Mouse (Mus musculus) hindbrain, embryonic 16.5 days (tissue): ENCODE measurements at regions not wholly inside any gene's neighbourhood (a gene's known extent, or its start where the extent isn't known, plus 50 kb on each side); places are given as distances from the start of the nearest gene placed in this dataset.

ENCODE experiments used
- ATAC-seq: fragments of 200-750 bp; cut with Nextera tagmentation; 2 replicates; pipeline ENCODE4 v1.8.0; 2017; ENCODE audit warnings: moderate TSS enrichment, moderate library complexity
- H3K27ac ChIP-seq: fragments of 300-500 bp; sonication (generic); 2 replicates; pipeline ENCODE4 v1.5.1; 2014; ENCODE audit warnings: low read depth, mild to moderate bottlenecking, control low read depth, low read length, moderate library complexity
- H3K27me3 ChIP-seq: fragments of 300-500 bp; sonication (generic); replicated peaks from 2 replicates; pipeline ENCODE4 v1.6.1; 2014; ENCODE audit warnings: low read length; ENCODE audit not compliant: control insufficient read depth, insufficient read depth
- H3K36me3 ChIP-seq: fragments of 300-500 bp; sonication (generic); 2 replicates; pipeline ENCODE4 v1.6.1; 2014; ENCODE audit warnings: mild to moderate bottlenecking, low read length, moderate library complexity, mixed read lengths; ENCODE audit not compliant: control insufficient read depth, insufficient read depth
- H3K4me1 ChIP-seq: fragments of 300-500 bp; sonication (generic); 2 replicates; pipeline ENCODE4 v1.6.1; 2014; ENCODE audit warnings: low read depth, low read length; ENCODE audit not compliant: control insufficient read depth, insufficient read depth
- H3K4me2 ChIP-seq: fragments of 300-500 bp; sonication (generic); 2 replicates; pipeline ENCODE4 v1.6.1; 2014; ENCODE audit warnings: mild to moderate bottlenecking, low read length, control low read depth, moderate library complexity
- H3K4me3 ChIP-seq: fragments of 300-500 bp; sonication (generic); 2 replicates; pipeline ENCODE4 v1.5.1; 2014; ENCODE audit warnings: mild to moderate bottlenecking, low read length, control low read depth, moderate library complexity
- H3K9ac ChIP-seq: fragments of 300-500 bp; sonication (generic); 2 replicates; pipeline ENCODE4 v1.6.1; 2014; ENCODE audit warnings: low read depth, mild to moderate bottlenecking, control low read depth, low read length, moderate library complexity
- H3K9me3 ChIP-seq: fragments of 300-500 bp; sonication (generic); 2 replicates; pipeline ENCODE4 v1.6.1; 2014; ENCODE audit warnings: mild to moderate bottlenecking, low read length, moderate library complexity; ENCODE audit not compliant: control insufficient read depth
- WGBS: fragments of 180-500 bp; shearing (Covaris S2); extraction: QIAGEN DNeasy Blood & Tissue Kit; methylation state at CpG from one replicate; pipeline ENCODE4 v1.1.7; 2014; 5-methylcytosine and 5-hydroxymethylcytosine counted together

GRCm38 (mm10) chr5:146684429-146684828 is 99.4 kb upstream of the Gpr12 start:
- Histone ChIP-seq H3K27me3 (no peaks in the 10 kb centered on the region), H3K27ac (no peak overlapping the region), H3K4me2 (no peak overlapping the region), H3K9ac (no peak overlapping the region), H3K4me1 (no peaks in the 10 kb centered on the region; the same call in 1 of the 2 replicates), H3K36me3 (no peaks in the 10 kb centered on the region), H3K9me3 (no peaks in the 10 kb centered on the region), H3K4me3 (no peak overlapping the region)
- WGBS, result 53% methylated on average over 3 of the region's 3 CpGs
- no peak for ATAC-seq

- Histone ChIP-seq H3K4me1 (no peaks in the 10 kb centered on the region; the same call in 1 of the 2 replicates), H3K36me3 (no peaks in the 10 kb centered on the region), H3K27me3 (no peaks in the 10 kb centered on the region), H3K4me3 (no peak overlapping the region), H3K27ac (no peak overlapping the region), H3K9me3 (no peaks in the 10 kb centered on the region), H3K9ac (no peak overlapping the region), H3K4me2 (no peak overlapping the region)
- ATAC-seq, result peak; percentile 40; the same call in 1 of the 2 replicates
- WGBS, result 55% methylated on average over 7 of the region's 8 CpGs
Observed at GRCm38 (mm10) chr5:146683554-146683953, 98.5 kb upstream of the Gpr12 start.

GRCm38 (mm10) chr5:146682893-146683292 is 97.9 kb upstream of the Gpr12 start:
- H3K9me3 ChIP-seq, result no peaks in the 10 kb centered on the region
- no peak overlapping the region for H3K4me2 ChIP-seq
- no peak overlapping the region for H3K4me3 ChIP-seq
- WGBS, result 77% methylated on average over 5 of the region's 5 CpGs
- H3K9ac ChIP-seq, result no peak overlapping the region
- H3K4me1 ChIP-seq, result no peaks in the 10 kb centered on the region; the same call in 1 of the 2 replicates
- no peak for ATAC-seq
- H3K27me3 ChIP-seq, result no peaks in the 10 kb centered on the region
- no peak overlapping the region for H3K27ac ChIP-seq
- no peaks in the 10 kb centered on the region for H3K36me3 ChIP-seq

- WGBS, result 85% methylated on average over 9 of the region's 9 CpGs
- Histone ChIP-seq H3K4me3 (no peak overlapping the region), H3K4me1 (no peaks in the 10 kb centered on the region; the same call in 1 of the 2 replicates), H3K27ac (no peak overlapping the region), H3K9ac (no peak overlapping the region), H3K36me3 (no peaks in the 10 kb centered on the region), H3K27me3 (no peaks in the 10 kb centered on the region), H3K4me2 (no peak overlapping the region), H3K9me3 (no peaks in the 10 kb centered on the region)
- no peak for ATAC-seq
Observed at GRCm38 (mm10) chr5:146681512-146681911, 96.5 kb upstream of the Gpr12 start.

GRCm38 (mm10) chr5:146679198-146679681 is 94.2 kb upstream of the Gpr12 start:
- ATAC-seq, result no peak
- Histone ChIP-seq H3K4me1 (no peaks in the 10 kb centered on the region), H3K9ac (no peak overlapping the region)

GRCm38 (mm10) chr5:146678775-146679170 is 93.7 kb upstream of the Gpr12 start:
- WGBS, result 79% methylated on average over 10 of the region's 10 CpGs
- Histone ChIP-seq H3K4me3 (no peak overlapping the region), H3K4me2 (no peak overlapping the region), H3K27me3 (no peaks in the 10 kb centered on the region), H3K9ac (no peak overlapping the region), H3K9me3 (no peaks in the 10 kb centered on the region), H3K4me1 (no peaks in the 10 kb centered on the region), H3K36me3 (no peaks in the 10 kb centered on the region), H3K27ac (no peak overlapping the region)
- ATAC-seq, result no peak

More at GRCm38 (mm10) chr5:146679198-146679681, 94.2 kb upstream of the Gpr12 start:
- Histone ChIP-seq H3K27ac (no peak overlapping the region), H3K36me3 (no peaks in the 10 kb centered on the region), H3K27me3 (no peaks in the 10 kb centered on the region), H3K9me3 (no peaks in the 10 kb centered on the region), H3K4me3 (no peak overlapping the region), H3K4me2 (no peak overlapping the region)
- 81% methylated on average over 6 of the region's 6 CpGs for WGBS

- no peak for ATAC-seq
Observed at GRCm38 (mm10) chr5:146678049-146678774, 93.2 kb upstream of the Gpr12 start.

GRCm38 (mm10) chr5:146677151-146677515 is 92.1 kb upstream of the Gpr12 start:
- no peak for ATAC-seq
- Histone ChIP-seq H3K4me2 (no peak overlapping the region), H3K27me3 (no peaks in the 10 kb centered on the region), H3K36me3 (no peaks in the 10 kb centered on the region), H3K9me3 (peaks cover 3% of the 10 kb centered on the region; the same call in 1 of the 2 replicates), H3K4me1 (no peaks in the 10 kb centered on the region), H3K9ac (no peak overlapping the region), H3K4me3 (no peak overlapping the region), H3K27ac (no peak overlapping the region)
- 55% methylated on average over 8 of the region's 8 CpGs for whole genome bisulfite sequencing

More at GRCm38 (mm10) chr5:146678049-146678774, 93.2 kb upstream of the Gpr12 start:
- Histone ChIP-seq H3K4me2 (no peak overlapping the region), H3K27me3 (no peaks in the 10 kb centered on the region), H3K9me3 (no peaks in the 10 kb centered on the region), H3K4me3 (no peak overlapping the region), H3K36me3 (no peaks in the 10 kb centered on the region), H3K9ac (no peak overlapping the region), H3K4me1 (no peaks in the 10 kb centered on the region), H3K27ac (no peak overlapping the region)
- WGBS, result 32% methylated on average over 13 of the region's 13 CpGs

GRCm38 (mm10) chr5:146676470-146677150 is 91.6 kb upstream of the Gpr12 start:
- 54% methylated on average over 12 of the region's 12 CpGs for WGBS
- Histone ChIP-seq H3K27me3 (no peaks in the 10 kb centered on the region), H3K4me2 (no peak overlapping the region), H3K9ac (no peak overlapping the region), H3K4me1 (no peaks in the 10 kb centered on the region), H3K36me3 (no peaks in the 10 kb centered on the region), H3K9me3 (peaks cover 3% of the 10 kb centered on the region; the same call in 1 of the 2 replicates), H3K27ac (no peak overlapping the region), H3K4me3 (no peak overlapping the region)
- no peak for ATAC-seq
